Mouse (Mus musculus): Measurements from ENCODE around the gene Wnk1. TPM values are rescaled to one million over a fixed set of nuclear protein-coding genes. Genes with fewer than 3 reads are reported as not detected.
A peak's percentile ranks its signal among the peaks of the same experiment; 100 is the strongest.

Wnk1 gene
- polyA plus RNA-seq, 1 experiment from 2014 or later, result 86.0 TPM

GRCm38 (mm10) chr6:120037004-120037635, 1.4 kb downstream of the Wnk1 start:
- peak overlapping the region; percentile 87 for H3K9ac ChIP-seq (replicated peaks; ENCODE audit: low read depth, low read length)
- no peak for ATAC-seq (ENCODE audit: insufficient number of reproducible peaks, insufficient read depth, low FRiP score, low read depth)
- WGBS, result under 1% methylated on average over 51 of the region's 51 CpGs
- 0 out of 2 replicates have a peak, but pooled peaks cover 4% of the 10 kb centered on the region for H3K36me3 ChIP-seq (ENCODE audit: control insufficient read depth, insufficient read depth, low read length)
- H3K4me3 ChIP-seq (ENCODE audit: low read depth, low read length), result peak overlapping the region; percentile 90
- H3K27me3 ChIP-seq (ENCODE audit: control insufficient read depth, insufficient read depth, low read length), result no peaks in the 10 kb centered on the region
- H3K27ac ChIP-seq (ENCODE audit: low read length), result peak overlapping the region; percentile 99
- peak overlapping the region; percentile 93 for H3K4me2 ChIP-seq (replicated peaks; ENCODE audit: low read depth, low read length)
- peaks cover 11% of the 10 kb centered on the region for H3K4me1 ChIP-seq (ENCODE audit: control insufficient read depth, insufficient read depth, low read length)
- no peaks in the 10 kb centered on the region for H3K9me3 ChIP-seq (ENCODE audit: control insufficient read depth, low read depth, low read length)

GRCm38 (mm10) chr6:120024577-120024976, 13.9 kb downstream of the Wnk1 start:
- no peaks in the 10 kb centered on the region for H3K9me3 ChIP-seq (ENCODE audit: control insufficient read depth, low read depth, low read length)
- ATAC-seq (ENCODE audit: insufficient number of reproducible peaks, insufficient read depth, low FRiP score, low read depth), result no peak

GRCm38 (mm10) chr6:120023746-120024145, 14.7 kb downstream of the Wnk1 start:
- Histone ChIP-seq H3K9me3 (ENCODE audit: control insufficient read depth, low read depth, low read length) (no peaks in the 10 kb centered on the region), H3K9ac (replicated peaks; ENCODE audit: low read depth, low read length) (no peak overlapping the region), H3K4me3 (ENCODE audit: low read depth, low read length) (no peak overlapping the region), H3K36me3 (ENCODE audit: control insufficient read depth, insufficient read depth, low read length) (no peaks in the 10 kb centered on the region; the same call in 1 of the 2 replicates), H3K27me3 (ENCODE audit: control insufficient read depth, insufficient read depth, low read length) (no peaks in the 10 kb centered on the region), H3K4me2 (replicated peaks; ENCODE audit: low read depth, low read length) (no peak overlapping the region), H3K27ac (ENCODE audit: low read length) (no peak overlapping the region), H3K4me1 (ENCODE audit: control insufficient read depth, insufficient read depth, low read length) (no peaks in the 10 kb centered on the region)
- ATAC-seq (ENCODE audit: insufficient number of reproducible peaks, insufficient read depth, low FRiP score, low read depth), result no peak
- WGBS, result 78% methylated on average over 1 of the region's 1 CpGs

More at GRCm38 (mm10) chr6:120024577-120024976, 13.9 kb downstream of the Wnk1 start:
- Histone ChIP-seq H3K4me1 (ENCODE audit: control insufficient read depth, insufficient read depth, low read length) (no peaks in the 10 kb centered on the region), H3K27ac (ENCODE audit: low read length) (no peak overlapping the region), H3K36me3 (ENCODE audit: control insufficient read depth, insufficient read depth, low read length) (peaks cover 4% of the 10 kb centered on the region; the same call in 1 of the 2 replicates), H3K9ac (replicated peaks; ENCODE audit: low read depth, low read length) (no peak overlapping the region), H3K4me3 (ENCODE audit: low read depth, low read length) (no peak overlapping the region), H3K27me3 (ENCODE audit: control insufficient read depth, insufficient read depth, low read length) (no peaks in the 10 kb centered on the region), H3K4me2 (replicated peaks; ENCODE audit: low read depth, low read length) (no peak overlapping the region)

GRCm38 (mm10) chr6:120022042-120022441, 16.4 kb downstream of the Wnk1 start:
- no peaks in the 10 kb centered on the region for H3K9me3 ChIP-seq (ENCODE audit: control insufficient read depth, low read depth, low read length)
- no peaks in the 10 kb centered on the region; the same call in 1 of the 2 replicates for H3K36me3 ChIP-seq (ENCODE audit: control insufficient read depth, insufficient read depth, low read length)
- no peak overlapping the region for H3K27ac ChIP-seq (ENCODE audit: low read length)
- ATAC-seq (ENCODE audit: insufficient number of reproducible peaks, insufficient read depth, low FRiP score, low read depth), result no peak
- no peaks in the 10 kb centered on the region for H3K27me3 ChIP-seq (ENCODE audit: control insufficient read depth, insufficient read depth, low read length)
- WGBS, result 90% methylated on average over 3 of the region's 3 CpGs
- H3K4me1 ChIP-seq (ENCODE audit: control insufficient read depth, insufficient read depth, low read length), result no peaks in the 10 kb centered on the region
- H3K4me3 ChIP-seq (ENCODE audit: low read depth, low read length), result no peak overlapping the region
- no peak overlapping the region for H3K9ac ChIP-seq (replicated peaks; ENCODE audit: low read depth, low read length)
- no peak overlapping the region for H3K4me2 ChIP-seq (replicated peaks; ENCODE audit: low read depth, low read length)

- no peak overlapping the region for H3K27ac ChIP-seq (ENCODE audit: low read length)
- H3K36me3 ChIP-seq (ENCODE audit: control insufficient read depth, insufficient read depth, low read length), result no peaks in the 10 kb centered on the region; the same call in 1 of the 2 replicates
- 90% methylated on average over 2 of the region's 2 CpGs for WGBS
- no peak overlapping the region for H3K9ac ChIP-seq (replicated peaks; ENCODE audit: low read depth, low read length)
- no peak overlapping the region for H3K4me3 ChIP-seq (ENCODE audit: low read depth, low read length)
- no peaks in the 10 kb centered on the region for H3K27me3 ChIP-seq (ENCODE audit: control insufficient read depth, insufficient read depth, low read length)
- no peak overlapping the region for H3K4me2 ChIP-seq (replicated peaks; ENCODE audit: low read depth, low read length)
- no peaks in the 10 kb centered on the region for H3K9me3 ChIP-seq (ENCODE audit: control insufficient read depth, low read depth, low read length)
- H3K4me1 ChIP-seq (ENCODE audit: control insufficient read depth, insufficient read depth, low read length), result no peaks in the 10 kb centered on the region
- no peak for ATAC-seq (ENCODE audit: insufficient number of reproducible peaks, insufficient read depth, low FRiP score, low read depth)
Observed at GRCm38 (mm10) chr6:120019697-120020096, 18.8 kb downstream of the Wnk1 start.

GRCm38 (mm10) chr6:120013125-120013524, 25.3 kb downstream of the Wnk1 start:
- no peak overlapping the region for H3K27ac ChIP-seq (ENCODE audit: low read length)
- no peak overlapping the region for H3K4me2 ChIP-seq (replicated peaks; ENCODE audit: low read depth, low read length)
- H3K4me3 ChIP-seq (ENCODE audit: low read depth, low read length), result no peak overlapping the region
- H3K9ac ChIP-seq (replicated peaks; ENCODE audit: low read depth, low read length), result no peak overlapping the region
- no peaks in the 10 kb centered on the region for H3K36me3 ChIP-seq (ENCODE audit: control insufficient read depth, insufficient read depth, low read length)
- no peaks in the 10 kb centered on the region for H3K4me1 ChIP-seq (ENCODE audit: control insufficient read depth, insufficient read depth, low read length)
- no peaks in the 10 kb centered on the region for H3K27me3 ChIP-seq (ENCODE audit: control insufficient read depth, insufficient read depth, low read length)
- no peaks in the 10 kb centered on the region for H3K9me3 ChIP-seq (ENCODE audit: control insufficient read depth, low read depth, low read length)
- ATAC-seq (ENCODE audit: insufficient number of reproducible peaks, insufficient read depth, low FRiP score, low read depth), result no peak
- WGBS, result 82% methylated on average over 1 of the region's 1 CpGs

- H3K36me3 ChIP-seq (ENCODE audit: control insufficient read depth, insufficient read depth, low read length), result no peaks in the 10 kb centered on the region
- H3K4me1 ChIP-seq (ENCODE audit: control insufficient read depth, insufficient read depth, low read length), result no peaks in the 10 kb centered on the region
- H3K27me3 ChIP-seq (ENCODE audit: control insufficient read depth, insufficient read depth, low read length), result no peaks in the 10 kb centered on the region
- no peak overlapping the region for H3K27ac ChIP-seq (ENCODE audit: low read length)
- no peak overlapping the region for H3K9ac ChIP-seq (replicated peaks; ENCODE audit: low read depth, low read length)
- no peaks in the 10 kb centered on the region for H3K9me3 ChIP-seq (ENCODE audit: control insufficient read depth, low read depth, low read length)
- no peak overlapping the region for H3K4me2 ChIP-seq (replicated peaks; ENCODE audit: low read depth, low read length)
- no peak for ATAC-seq (ENCODE audit: insufficient number of reproducible peaks, insufficient read depth, low FRiP score, low read depth)
- 93% methylated on average over 1 of the region's 1 CpGs for WGBS
- H3K4me3 ChIP-seq (ENCODE audit: low read depth, low read length), result no peak overlapping the region
Observed at GRCm38 (mm10) chr6:120011440-120011839, 27.0 kb downstream of the Wnk1 start.

GRCm38 (mm10) chr6:120011001-120011400, 27.5 kb downstream of the Wnk1 start:
- no peak; the same call in 1 of the 2 replicates for ATAC-seq (ENCODE audit: insufficient number of reproducible peaks, insufficient read depth, low FRiP score, low read depth)
- Histone ChIP-seq H3K9me3 (ENCODE audit: control insufficient read depth, low read depth, low read length) (no peaks in the 10 kb centered on the region), H3K9ac (replicated peaks; ENCODE audit: low read depth, low read length) (no peak overlapping the region), H3K4me2 (replicated peaks; ENCODE audit: low read depth, low read length) (no peak overlapping the region), H3K27ac (ENCODE audit: low read length) (no peak overlapping the region), H3K4me3 (ENCODE audit: low read depth, low read length) (no peak overlapping the region), H3K4me1 (ENCODE audit: control insufficient read depth, insufficient read depth, low read length) (no peaks in the 10 kb centered on the region), H3K27me3 (ENCODE audit: control insufficient read depth, insufficient read depth, low read length) (no peaks in the 10 kb centered on the region), H3K36me3 (ENCODE audit: control insufficient read depth, insufficient read depth, low read length) (no peaks in the 10 kb centered on the region)
- 76% methylated on average over 1 of the region's 1 CpGs for WGBS

- Histone ChIP-seq H3K27me3 (ENCODE audit: control insufficient read depth, insufficient read depth, low read length) (no peaks in the 10 kb centered on the region), H3K4me1 (ENCODE audit: control insufficient read depth, insufficient read depth, low read length) (no peaks in the 10 kb centered on the region), H3K9me3 (ENCODE audit: control insufficient read depth, low read depth, low read length) (no peaks in the 10 kb centered on the region), H3K4me3 (ENCODE audit: low read depth, low read length) (no peak overlapping the region), H3K4me2 (replicated peaks; ENCODE audit: low read depth, low read length) (no peak overlapping the region), H3K27ac (ENCODE audit: low read length) (no peak overlapping the region), H3K36me3 (ENCODE audit: control insufficient read depth, insufficient read depth, low read length) (no peaks in the 10 kb centered on the region), H3K9ac (replicated peaks; ENCODE audit: low read depth, low read length) (no peak overlapping the region)
- ATAC-seq (ENCODE audit: insufficient number of reproducible peaks, insufficient read depth, low FRiP score, low read depth), result no peak
Observed at GRCm38 (mm10) chr6:120010535-120010934, 27.9 kb downstream of the Wnk1 start.
